Mouse (Mus musculus) myocyte (in vitro differentiated cells): ENCODE results near the gene Rab30. TPM values are rescaled to one million over a fixed set of nuclear protein-coding genes. Genes with fewer than 3 reads are reported as not detected.

Experiments
- H3K27me3 ChIP-seq: one replicate; pipeline ENCODE4 v1.6.1; 2011; ENCODE audit not compliant: control insufficient read depth, insufficient read depth, insufficient read length
- H3K36me3 ChIP-seq: one replicate; pipeline ENCODE4 v1.6.1; 2011; ENCODE audit not compliant: control insufficient read depth, insufficient read depth
- H3K4me2 ChIP-seq: one replicate; pipeline ENCODE4 v1.6.1; 2011; ENCODE audit warnings: low read depth, control low read depth
- H3K4me3 ChIP-seq: one replicate; pipeline ENCODE4 v1.5.1; 2011; ENCODE audit warnings: mild to moderate bottlenecking, control low read depth, moderate library complexity
- H3K79me2 ChIP-seq: one replicate; pipeline ENCODE4 v1.6.1; 2011; ENCODE audit not compliant: control insufficient read depth, insufficient read depth
- H3ac ChIP-seq: one replicate; pipeline ENCODE4 v1.6.1; 2011; ENCODE audit not compliant: control insufficient read depth, insufficient read length
- CEBPB ChIP-seq: IDR thresholded peaks from 2 replicates; pipeline ENCODE4 v1.6.1; 2011; ENCODE audit warnings: mild to moderate bottlenecking, moderate library complexity; ENCODE audit not compliant: poor library complexity, insufficient read depth, severe bottlenecking
- E2F4 ChIP-seq: IDR thresholded peaks from one replicate; pipeline ENCODE4 v1.6.1; 2011; ENCODE audit warnings: mild to moderate bottlenecking, control low read depth, moderate library complexity; ENCODE audit not compliant: insufficient read depth
- MAX ChIP-seq: IDR thresholded peaks from one replicate; pipeline ENCODE4 v1.6.1; 2011; ENCODE audit warnings: low read depth, mild to moderate bottlenecking, control low read depth
- MYOD1 ChIP-seq, 3 experiments: IDR thresholded peaks; one replicate each; pipeline ENCODE4 v1.6.1; 2011; ENCODE audit warnings: control low read depth in 2 of 3, low read depth in 2 of 3, mild to moderate bottlenecking in 2 of 3, moderate library complexity in 1 of 3; ENCODE audit not compliant: insufficient read length in 2 of 3, control insufficient read depth in 1 of 3
- MYOG ChIP-seq, 3 experiments: IDR thresholded peaks; one replicate each; pipeline ENCODE4 v1.6.1; 2011; ENCODE audit warnings: control low read depth in 2 of 3, low read depth in 2 of 3, mild to moderate bottlenecking in 2 of 3; ENCODE audit not compliant: insufficient read length in 2 of 3, control insufficient read depth in 1 of 3, insufficient read depth in 1 of 3
- POLR2A ChIP-seq: IDR thresholded peaks from one replicate; pipeline ENCODE4 v1.6.1; 2011; ENCODE audit warnings: low read depth, mild to moderate bottlenecking, control low read depth, moderate library complexity; ENCODE audit not compliant: insufficient read length
- POLR2AphosphoS2 ChIP-seq: IDR thresholded peaks from one replicate; pipeline ENCODE4 v1.6.1; 2011; ENCODE audit warnings: low read depth, control low read depth; ENCODE audit not compliant: insufficient read length
- REST ChIP-seq: IDR thresholded peaks from one replicate; pipeline ENCODE4 v1.6.1; 2011; ENCODE audit warnings: mild to moderate bottlenecking, control low read depth, moderate library complexity; ENCODE audit not compliant: insufficient read depth, insufficient read length
- SRF ChIP-seq: IDR thresholded peaks from one replicate; pipeline ENCODE4 v1.6.1; 2011; ENCODE audit warnings: low read depth; ENCODE audit not compliant: control insufficient read depth, insufficient read length
- TCF12 ChIP-seq: IDR thresholded peaks from one replicate; pipeline ENCODE4 v1.6.1; 2011; ENCODE audit warnings: mild to moderate bottlenecking, control low read depth; ENCODE audit not compliant: poor library complexity, insufficient read depth, severe bottlenecking
- TCF3 ChIP-seq: IDR thresholded peaks from one replicate; pipeline ENCODE4 v1.6.1; 2011; ENCODE audit warnings: low read depth, control low read depth; ENCODE audit not compliant: insufficient read length
- USF1 ChIP-seq: IDR thresholded peaks from one replicate; pipeline ENCODE4 v1.6.1; 2011; ENCODE audit warnings: low read depth, mild to moderate bottlenecking, control low read depth, moderate library complexity
- polyA plus RNA-seq: library from polyadenylated mRNA; unstranded; fragments of >200 nt; fragmentation: generic; extraction: Trizol; gene quantifications from one replicate; pipeline ENCODE4 v1.2.1, GENCODE M21; 2012; ENCODE audit warnings: missing spikeins

Rab30 gene
- polyA plus RNA-seq, 1 experiment: 2.7 TPM

GRCm38 (mm10) chr7:92737560-92737959 is 3.8 kb upstream of the Rab30 start:
- no peak overlapping the region for H3K4me3 ChIP-seq
- TF ChIP-seq USF1 (no peak), POLR2AphosphoS2 (no peak), MYOD1 (IDR thresholded peaks at IDR 0.05; ENCODE audit: control insufficient read depth in 1 of 3, insufficient read length in 2 of 3, low read depth in 2 of 3) (no peak), E2F4 (no peak), TCF12 (no peak), MAX (no peak), CEBPB (no peak), SRF (no peak), TCF3 (no peak), POLR2A (no peak), REST (no peak), MYOG (IDR thresholded peaks at IDR 0.05; ENCODE audit: control insufficient read depth in 1 of 3, insufficient read depth in 1 of 3, insufficient read length in 2 of 3, low read depth in 2 of 3) (no peak)

DNA sequence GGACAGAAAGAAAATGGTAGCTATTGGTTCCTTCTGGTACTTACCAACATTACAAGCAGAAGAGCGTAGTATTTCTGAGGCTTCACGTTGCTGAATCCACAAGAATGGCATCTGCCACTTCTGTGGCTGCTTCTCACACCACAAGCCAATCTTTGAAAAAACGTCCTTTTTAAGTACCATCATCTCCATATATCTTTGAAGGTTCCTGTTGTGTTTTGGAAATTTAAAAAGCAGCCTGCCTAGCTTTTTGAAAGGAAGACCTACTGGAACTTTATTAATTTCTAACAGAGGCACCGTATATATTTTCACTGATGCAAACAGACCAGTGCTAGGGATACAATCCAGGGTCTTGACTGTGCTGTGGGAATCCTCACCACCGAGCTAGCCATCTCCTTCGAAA is 1.4 kb upstream of the Rab30 start:
- Histone ChIP-seq H3ac (no peak overlapping the region), H3K36me3 (peaks cover 11% of the 10 kb centered on the region), H3K4me2 (peak overlapping the region; percentile 87), H3K27me3 (no peaks in the 10 kb centered on the region), H3K79me2 (peaks cover 30% of the 10 kb centered on the region), H3K4me3 (peak overlapping the region; percentile 92)
- TF ChIP-seq POLR2A (no peak), SRF (no peak), TCF12 (no peak), CEBPB (no peak), POLR2AphosphoS2 (no peak), REST (no peak), MYOG (IDR thresholded peaks at IDR 0.05; ENCODE audit: control insufficient read depth in 1 of 3, insufficient read depth in 1 of 3, insufficient read length in 2 of 3, low read depth in 2 of 3) (no peak), TCF3 (no peak)

More at GRCm38 (mm10) chr7:92737560-92737959, 3.8 kb upstream of the Rab30 start:
- H3K79me2 ChIP-seq: peaks cover 30% of the 10 kb centered on the region
- no peak overlapping the region for H3ac ChIP-seq
- H3K27me3 ChIP-seq: no peaks in the 10 kb centered on the region
- peaks cover 17% of the 10 kb centered on the region for H3K36me3 ChIP-seq
- H3K4me2 ChIP-seq: peak overlapping the region; percentile 87

- H3K27me3 ChIP-seq: no peaks in the 10 kb centered on the region
- H3ac ChIP-seq: peak overlapping the region; percentile 87
- peak overlapping the region; percentile 92 for H3K4me3 ChIP-seq
- peaks cover 11% of the 10 kb centered on the region for H3K36me3 ChIP-seq
- no peak for TF ChIP-seq E2F4
- TF ChIP-seq POLR2A: no peak
- no peak for TF ChIP-seq CEBPB
- TF ChIP-seq REST: no peak
- TF ChIP-seq POLR2AphosphoS2: no peak
- TF ChIP-seq MYOG (IDR thresholded peaks at IDR 0.05; ENCODE audit: control insufficient read depth in 1 of 3, insufficient read depth in 1 of 3, insufficient read length in 2 of 3, low read depth in 2 of 3): no peak
- TF ChIP-seq USF1: no peak
- no peak for TF ChIP-seq MYOD1 (IDR thresholded peaks at IDR 0.05; ENCODE audit: control insufficient read depth in 1 of 3, insufficient read length in 2 of 3, low read depth in 2 of 3)
- TF ChIP-seq TCF12: no peak
- no peak for TF ChIP-seq MAX
- no peak for TF ChIP-seq TCF3
- no peak for TF ChIP-seq SRF
- peaks cover 30% of the 10 kb centered on the region for H3K79me2 ChIP-seq
- H3K4me2 ChIP-seq: peak overlapping the region; percentile 87
These were observed 840 bp upstream of the Rab30 start for GRCm38 (mm10) chr7:92740411-92741115.

GRCm38 (mm10) chr7:92741861-92742249 is 452 bp downstream of the Rab30 start:
- TF ChIP-seq CEBPB: no peak
- no peak for TF ChIP-seq POLR2A
- Histone ChIP-seq H3K4me3 (peak overlapping the region; percentile 92), H3K27me3 (no peaks in the 10 kb centered on the region), H3ac (peak overlapping the region; percentile 87), H3K79me2 (peaks cover 30% of the 10 kb centered on the region), H3K36me3 (no peaks in the 10 kb centered on the region), H3K4me2 (peak overlapping the region; percentile 98)

DNA sequence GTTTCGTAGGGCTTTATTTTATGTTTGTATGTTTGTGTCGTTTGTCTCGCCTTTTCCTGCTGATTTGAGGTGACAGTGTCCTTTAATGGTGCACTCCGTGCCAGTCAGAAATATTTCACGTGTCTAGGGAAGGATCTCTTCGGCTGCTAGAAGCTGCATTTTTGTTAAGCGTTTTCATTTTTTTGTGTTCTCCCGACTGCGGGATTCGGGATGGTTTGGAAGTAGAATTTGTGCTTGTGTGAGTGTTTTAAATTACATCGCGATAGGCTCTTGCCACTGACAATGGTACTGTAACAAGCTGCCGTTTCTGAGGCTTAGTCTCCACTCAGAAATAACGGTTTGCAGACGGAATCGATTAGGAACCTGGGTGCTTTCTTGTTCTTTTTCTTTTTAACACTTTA is 938 bp downstream of the Rab30 start:
- no peak for TF ChIP-seq CEBPB
- no peak for TF ChIP-seq USF1
- TF ChIP-seq E2F4: no peak
- no peak for TF ChIP-seq MYOD1 (IDR thresholded peaks at IDR 0.05; ENCODE audit: control insufficient read depth in 1 of 3, insufficient read length in 2 of 3, low read depth in 2 of 3)
- no peak for TF ChIP-seq POLR2A
- TF ChIP-seq TCF3: no peak
- TF ChIP-seq SRF: no peak
- no peaks in the 10 kb centered on the region for H3K36me3 ChIP-seq

More for the DNA sequence above, 938 bp downstream of the Rab30 start:
- Histone ChIP-seq H3K4me3 (peak overlapping the region; percentile 92), H3ac (no peak overlapping the region), H3K27me3 (no peaks in the 10 kb centered on the region), H3K4me2 (peak overlapping the region; percentile 98), H3K79me2 (peaks cover 30% of the 10 kb centered on the region)
